Mouse (Mus musculus) bone marrow, adult 2 months (tissue): Measurements from ENCODE around the gene Usp20.

Experiments
- CTCF ChIP-seq: fragments of 200-500 bp; IDR thresholded peaks from 2 replicates; pipeline ENCODE4 v1.5.1; 2011; ENCODE audit warnings: low read length, control low read depth; ENCODE audit not compliant: control insufficient read depth, insufficient read depth
- POLR2A ChIP-seq: fragments of 200-500 bp; IDR thresholded peaks from 2 replicates; pipeline ENCODE4 v1.6.1; 2011; ENCODE audit warnings: low read depth, mild to moderate bottlenecking, control low read depth, low read length, borderline replicate concordance; ENCODE audit not compliant: control insufficient read depth

- TF ChIP-seq POLR2A = no peak
- TF ChIP-seq CTCF = no peak
These were observed 31.5 kb downstream of the Usp20 start for GRCm38 (mm10) chr2:31013371-31014120.
